Mouse (Mus musculus) B cell, adult 2 months (primary cell): ENCODE data around the gene Stx12.
"Not testable (repeated sequence)": the region's sequence is repeated elsewhere in the genome, so short reads cannot be mapped to it uniquely, and the experiment has no call there.

ENCODE experiments used
- DNase-seq, 2 experiments: peaks; one replicate each; pipeline ENCODE4 v3.0.0; 2022

Gene Stx12

DNA sequence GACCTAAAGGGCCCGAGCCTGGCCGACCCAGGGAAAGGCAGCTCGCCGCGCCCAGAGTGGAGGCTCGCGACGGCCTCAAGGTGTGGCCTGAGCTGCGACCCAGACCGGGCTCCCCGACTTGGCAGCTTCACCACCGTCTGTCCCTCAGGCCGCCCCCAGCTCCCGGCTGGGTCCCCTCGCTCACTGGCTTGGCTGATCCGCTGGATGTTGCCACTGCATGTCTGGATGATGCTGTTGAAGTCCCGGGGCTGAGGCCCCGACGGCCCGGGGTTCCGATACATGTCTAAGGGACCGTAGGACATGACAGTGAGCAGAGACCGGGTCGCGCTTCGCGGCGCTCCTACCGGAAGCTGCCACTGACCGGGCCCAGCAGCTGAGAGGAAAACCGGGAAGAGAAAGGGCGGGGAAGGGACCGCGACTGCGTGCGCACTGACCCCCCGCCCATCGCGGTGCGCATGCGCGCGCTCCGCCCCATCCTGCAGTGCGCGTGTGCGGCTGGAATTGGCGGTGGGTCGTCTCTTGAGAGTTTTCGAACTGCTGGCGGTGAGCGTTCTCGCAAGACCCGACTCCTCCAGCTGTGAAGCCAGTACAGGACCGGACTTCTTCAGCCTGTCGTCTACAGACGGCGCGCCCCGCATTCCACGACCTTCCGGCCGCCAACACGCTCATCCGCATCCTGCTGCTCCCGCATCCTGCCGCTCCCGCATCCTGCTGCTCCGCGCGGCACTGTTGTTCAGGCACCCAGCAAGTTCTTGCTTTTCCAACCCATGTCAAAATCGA is at the start of gene Stx12:
TSS of gene Stx12 (minus strand) at position 446 of the 780 bp plus-strand sequence.
- DNase-seq = peak; percentile 81 to 85

DNA sequence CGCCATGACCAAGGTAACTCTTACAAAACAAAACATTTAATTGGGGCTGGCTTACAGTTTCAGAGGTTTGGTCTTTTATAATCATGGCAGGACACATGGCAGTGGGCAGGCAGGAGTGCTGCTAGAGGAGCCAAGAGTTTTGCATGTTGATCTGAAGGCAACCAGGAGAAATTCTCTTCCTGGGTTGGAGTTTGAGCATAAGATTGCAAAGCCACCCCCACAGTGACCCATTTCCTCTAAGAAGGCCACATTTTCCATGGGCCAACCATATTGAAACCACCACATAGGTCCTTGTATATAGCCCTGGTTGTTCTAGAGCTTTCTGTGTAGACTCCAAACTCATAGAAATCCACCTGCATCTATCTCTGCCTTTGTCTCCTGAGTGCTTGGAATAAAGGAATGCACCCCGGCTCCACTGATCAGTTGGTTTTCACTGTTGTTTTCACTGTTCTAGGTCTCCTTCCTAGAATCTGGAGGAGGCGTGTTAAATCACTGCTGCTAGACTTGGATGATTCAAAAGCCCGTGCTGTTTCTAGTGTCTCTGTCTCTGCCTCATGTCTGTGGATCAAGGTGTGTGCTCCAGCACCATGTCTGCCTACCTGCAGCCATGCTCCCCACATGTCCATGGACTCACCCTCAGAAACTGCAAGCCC is 48.6 kb upstream of the Stx12 start:
- no peak for DNase-seq

DNA sequence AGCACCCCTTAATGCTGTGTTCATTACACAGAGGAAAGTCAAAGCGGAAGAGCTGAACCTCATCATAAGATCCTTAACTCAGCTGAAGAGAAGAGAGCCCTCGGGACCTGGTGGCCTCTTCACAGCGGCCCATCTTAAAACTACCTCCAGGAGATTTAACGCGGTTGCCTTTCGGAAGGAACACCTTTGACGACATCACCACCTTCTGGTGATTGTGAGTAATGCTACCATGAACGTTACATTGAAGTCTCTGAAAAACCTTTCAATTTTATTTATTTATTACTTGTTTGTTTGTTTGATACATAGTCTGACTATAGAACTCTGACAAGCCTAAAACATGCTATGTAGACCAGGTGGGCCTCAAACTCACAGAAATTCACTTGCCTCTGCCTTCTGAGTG is 46.5 kb upstream of the Stx12 start:
- DNase-seq = peak; percentile 75 to 78

DNA sequence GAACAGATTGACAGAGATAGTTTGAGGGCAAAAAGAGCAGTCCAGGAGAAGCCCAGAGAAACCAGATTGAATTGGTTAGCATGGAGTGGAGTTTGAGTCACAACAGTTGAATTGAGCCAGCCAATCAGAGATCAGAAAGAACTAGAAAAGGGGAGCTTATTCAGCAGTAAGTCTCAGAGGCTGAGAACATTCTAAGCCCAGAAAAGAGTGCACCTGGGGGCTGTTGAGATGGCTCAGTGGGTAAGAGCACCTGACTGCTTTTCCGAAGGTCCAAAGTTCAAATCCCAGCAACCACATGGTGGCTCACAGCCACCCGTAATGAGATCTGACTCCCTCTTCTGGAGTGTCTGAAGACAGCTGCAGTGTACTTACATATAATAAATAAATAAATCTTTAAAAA is 42.2 kb upstream of the Stx12 start:
- DNase-seq = not testable (repeated sequence)

DNA sequence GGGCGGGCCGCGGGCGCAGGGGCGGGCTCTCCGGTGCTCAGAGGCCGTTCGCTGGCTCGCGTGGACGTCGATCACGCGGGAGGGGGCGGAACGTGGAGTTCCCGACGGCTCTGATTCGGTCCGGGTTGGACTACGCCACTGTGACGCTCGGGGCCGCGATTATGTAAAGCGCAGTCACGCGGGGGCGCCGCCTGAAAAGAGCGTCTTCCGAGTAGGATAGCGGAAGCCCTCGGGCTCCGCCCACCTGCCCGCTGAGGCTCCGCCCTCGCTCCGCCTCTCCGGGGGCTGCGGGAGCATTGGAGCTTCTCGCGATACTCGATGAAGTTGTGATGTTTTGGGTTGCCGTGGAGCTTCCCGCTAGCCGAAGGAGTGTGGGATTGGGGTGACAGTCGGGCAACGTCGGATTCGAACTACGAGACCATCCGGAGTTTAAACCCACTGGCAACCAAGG is 38.3 kb upstream of the Stx12 start, which contains the start of gene Fam76a:
TSS of gene Fam76a (minus strand) at position 1 of the 451 bp plus-strand sequence.
- peak; percentile 100 for DNase-seq

DNA sequence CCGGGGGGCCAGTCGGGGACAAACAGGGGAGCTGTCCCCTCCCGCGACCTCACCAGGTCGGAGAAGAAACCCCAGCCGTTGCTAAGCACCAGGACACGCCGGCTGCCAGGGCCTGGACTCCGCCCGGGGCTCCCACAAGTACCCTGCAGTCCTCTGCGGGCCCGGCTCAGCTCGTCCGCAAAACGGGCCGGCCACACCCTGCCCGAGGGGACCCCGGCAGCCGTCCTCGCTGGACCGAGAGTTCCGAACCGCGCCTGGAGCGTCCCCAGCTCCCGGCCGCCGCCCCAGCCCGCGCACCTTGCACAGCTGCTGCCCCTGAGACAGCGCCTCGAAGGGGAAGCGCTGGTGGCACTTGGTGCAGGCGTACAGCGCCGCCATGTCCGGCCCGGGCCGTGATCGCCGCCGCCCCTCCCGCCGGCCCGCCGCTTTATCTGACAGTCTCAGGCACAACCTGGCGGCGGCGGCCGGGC is 37.8 kb upstream of the Stx12 start:
- DNase-seq = no peak

DNA sequence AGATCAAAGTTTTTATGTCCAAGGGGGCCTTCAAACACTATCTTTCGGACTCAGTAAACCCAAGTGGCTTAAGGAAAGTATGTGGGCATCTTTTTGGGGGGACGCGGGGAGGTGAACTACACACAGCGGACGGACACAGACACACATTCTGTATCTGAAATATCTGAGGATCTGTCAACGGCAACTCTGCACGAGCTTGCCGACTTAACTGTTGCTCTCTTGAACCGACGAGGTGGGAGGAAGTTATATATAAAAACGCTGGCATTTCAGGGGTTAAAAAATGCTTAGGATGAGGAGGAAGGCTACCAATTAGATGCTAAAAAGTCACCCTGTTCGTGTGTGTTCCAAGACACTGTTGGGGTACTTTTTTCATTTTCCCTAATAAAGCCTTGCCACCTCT is 37.2 kb upstream of the Stx12 start:
- DNase-seq = no peak

DNA sequence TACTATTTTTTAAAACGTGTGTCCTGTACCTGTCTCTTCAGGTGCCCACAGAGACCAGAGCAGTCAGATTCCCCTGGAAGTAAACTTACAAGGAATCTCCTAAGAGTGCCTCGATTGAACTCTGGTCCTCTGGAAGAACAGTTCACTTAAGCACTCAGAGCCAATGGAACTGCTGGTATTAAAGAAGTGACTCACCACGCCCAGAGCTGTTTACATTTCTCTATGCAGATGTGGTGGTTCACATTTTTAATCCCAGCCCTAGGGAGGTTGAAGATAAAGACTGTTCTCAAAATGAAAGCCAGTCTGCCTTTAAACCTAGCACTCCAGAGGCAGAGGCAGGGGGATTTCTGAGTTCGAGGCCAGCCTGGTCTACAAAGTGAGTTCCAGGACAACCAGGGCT is 35.9 kb upstream of the Stx12 start:
- no peak for DNase-seq

DNA sequence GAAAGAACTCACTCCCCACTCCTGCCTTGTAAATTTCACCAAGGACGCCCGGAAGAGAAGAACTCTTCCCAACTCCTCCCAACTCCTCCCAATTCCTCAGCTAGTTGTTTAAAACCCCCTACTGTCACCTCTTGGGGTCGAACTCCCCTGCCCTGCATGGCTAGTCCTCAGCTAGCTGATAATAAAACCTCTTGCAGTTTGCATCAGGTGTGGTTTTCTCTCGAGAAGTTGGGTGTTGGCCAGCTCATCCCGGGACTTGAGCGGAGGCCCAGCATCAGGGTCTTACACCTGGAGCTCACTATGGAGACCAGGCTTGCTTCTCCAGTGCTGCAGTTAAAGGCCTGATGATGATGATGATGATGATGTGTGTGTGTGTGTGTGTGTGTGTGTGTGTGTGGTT is 34.2 kb upstream of the Stx12 start:
- DNase-seq = not testable (repeated sequence)

DNA sequence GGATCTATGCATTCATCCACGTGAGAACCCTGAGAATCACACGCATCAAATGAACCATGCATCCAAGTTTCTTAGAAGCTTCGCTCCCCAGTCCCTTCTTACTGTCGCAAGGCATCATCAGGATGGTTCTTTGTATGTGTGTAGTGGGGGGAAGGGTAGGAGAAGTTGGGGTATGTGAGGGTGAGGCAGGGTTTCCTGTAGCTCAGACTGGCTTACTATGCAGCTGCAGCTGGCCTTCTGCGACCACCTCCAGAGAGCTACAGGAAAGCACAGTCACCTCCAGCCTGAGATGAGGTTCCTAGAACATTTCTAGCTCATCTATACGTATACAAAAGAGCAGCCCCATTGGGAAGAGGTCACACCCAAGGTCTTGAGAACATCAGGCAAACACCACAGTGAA is 27.8 kb upstream of the Stx12 start:
- DNase-seq = no peak

DNA sequence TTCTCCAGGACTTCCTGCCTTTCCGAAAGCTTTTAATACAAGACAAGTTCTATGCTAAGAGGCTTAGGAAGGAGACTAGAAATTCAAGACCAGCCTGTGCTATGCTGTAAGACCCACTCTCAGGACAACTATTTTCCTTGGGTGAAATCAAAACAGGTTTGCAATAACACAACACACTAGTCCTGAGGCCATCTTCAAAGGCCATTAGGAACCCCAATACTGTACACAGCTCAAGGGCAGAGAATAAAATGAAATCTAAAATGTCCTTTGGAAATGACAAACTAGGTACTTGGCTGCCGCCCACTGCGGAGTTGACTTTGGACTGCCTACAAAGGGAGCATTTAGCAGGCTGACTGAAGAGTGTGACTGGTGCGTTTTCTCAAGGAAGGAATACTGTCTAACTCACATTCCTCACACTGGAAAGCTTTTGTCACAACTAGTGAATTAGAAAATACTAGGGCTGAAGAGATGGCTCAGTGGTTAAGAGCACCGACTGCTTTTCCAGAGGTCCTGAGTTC is 21.6 kb upstream of the Stx12 start:
- no peak for DNase-seq

DNA sequence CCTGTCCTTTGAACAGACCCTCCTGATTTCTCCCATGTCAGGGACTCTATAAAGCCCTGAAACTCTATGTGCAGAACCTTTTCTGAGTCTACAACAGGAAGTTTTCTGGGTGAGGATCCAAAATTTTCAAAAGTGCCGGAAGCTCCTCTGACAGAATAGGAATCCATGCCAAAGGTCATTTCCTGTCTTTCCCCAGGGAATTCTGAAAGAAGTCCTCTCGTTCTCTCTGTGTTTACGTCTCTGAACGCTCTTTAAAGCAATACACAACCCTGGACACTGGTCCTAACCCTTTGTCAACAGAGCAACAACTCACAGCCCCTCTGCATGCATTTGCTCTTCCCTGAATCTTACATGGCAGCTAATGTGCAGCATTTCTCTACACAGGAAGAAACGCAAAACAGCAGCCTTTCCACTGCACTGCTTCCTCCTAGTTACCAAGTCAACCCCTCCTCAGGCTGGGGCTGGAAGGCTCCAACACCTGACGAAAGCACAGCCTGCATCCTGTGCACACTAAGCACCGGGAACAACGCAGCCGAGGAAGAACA is 20.5 kb upstream of the Stx12 start:
- DNase-seq = no peak

DNA sequence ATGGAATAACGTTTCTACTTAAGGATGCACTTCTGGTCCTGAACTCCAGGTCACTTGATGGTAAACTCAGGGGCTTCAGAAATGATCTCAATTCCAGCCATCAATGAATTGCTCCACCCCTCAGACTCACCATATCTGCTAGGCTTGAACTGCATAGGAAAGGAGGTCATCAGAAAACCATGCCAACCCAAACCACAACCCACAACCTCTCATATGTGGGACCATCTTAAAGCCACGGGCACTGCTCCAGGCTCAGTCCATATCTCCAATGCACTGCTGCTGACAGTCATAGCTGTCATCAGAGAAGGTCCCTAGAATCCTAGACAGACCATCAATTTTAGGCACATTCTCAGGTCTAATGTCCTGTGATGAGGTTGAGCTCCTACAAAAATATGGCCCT is 19.8 kb upstream of the Stx12 start:
- DNase-seq = no peak

DNA sequence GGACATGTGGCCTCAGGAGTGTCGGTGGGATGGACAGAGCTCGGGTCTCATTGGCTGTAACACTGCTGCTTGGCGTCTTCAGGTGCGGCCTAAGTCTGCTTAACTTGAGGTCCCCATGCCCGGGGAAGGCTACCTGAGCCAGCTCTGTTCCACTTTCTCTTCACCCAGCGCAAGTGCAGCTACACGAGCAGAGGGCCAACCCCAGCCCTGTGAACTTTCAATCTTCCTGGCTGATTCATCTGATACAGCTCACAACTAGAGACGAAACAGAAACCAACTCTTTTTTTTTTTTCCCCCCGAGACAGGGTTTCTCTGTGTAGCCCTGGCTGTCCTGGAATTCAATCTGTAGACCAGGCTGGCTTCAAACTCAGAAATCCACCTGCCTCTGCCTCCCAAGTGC is 13.9 kb upstream of the Stx12 start:
- no peak for DNase-seq

DNA sequence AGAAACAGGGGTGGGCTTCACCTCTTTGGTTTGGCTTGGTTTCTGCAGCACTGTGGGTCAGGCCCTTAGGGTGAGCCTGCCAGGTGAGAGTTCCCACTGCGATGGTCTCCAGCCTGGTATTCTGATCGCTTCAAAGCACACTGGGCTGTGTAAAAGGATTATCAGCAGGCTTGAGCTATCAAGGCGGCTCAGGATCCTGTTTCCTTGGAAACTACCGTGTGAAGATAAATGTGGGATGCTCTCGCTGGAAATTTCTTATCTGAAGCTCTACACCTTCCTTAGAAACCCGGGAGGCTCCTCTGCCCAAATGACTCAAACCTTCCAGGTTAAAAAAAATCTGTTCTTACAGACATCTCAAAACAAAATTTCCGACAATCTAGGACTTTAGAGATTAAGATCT is 10.1 kb upstream of the Stx12 start:
- no peak for DNase-seq

DNA sequence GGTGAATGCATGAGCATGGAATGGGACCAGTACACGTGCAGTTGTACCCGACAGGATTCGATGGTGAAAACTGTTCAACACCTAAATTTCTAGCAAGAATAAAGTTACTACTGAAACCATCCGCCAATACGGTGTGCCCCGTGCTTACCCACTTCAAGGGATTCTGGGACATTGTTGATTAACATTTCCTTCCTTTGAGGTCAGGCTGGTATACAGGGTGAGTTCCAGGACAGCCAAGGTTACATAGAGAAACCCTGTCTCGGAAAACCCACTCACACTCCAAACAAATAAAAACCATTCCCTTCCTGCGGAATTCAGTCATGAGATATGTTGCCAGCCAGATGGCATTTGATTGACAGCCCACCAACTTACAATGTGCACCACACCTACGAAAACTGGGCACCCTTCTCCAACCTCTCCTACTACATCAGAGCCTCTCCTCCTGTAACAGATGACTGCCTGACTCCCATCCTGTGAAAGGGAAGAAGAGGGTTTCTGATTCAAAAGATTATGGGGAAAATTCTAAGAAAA is 600 bp upstream of the Stx12 start:
- DNase-seq = no peak

DNA sequence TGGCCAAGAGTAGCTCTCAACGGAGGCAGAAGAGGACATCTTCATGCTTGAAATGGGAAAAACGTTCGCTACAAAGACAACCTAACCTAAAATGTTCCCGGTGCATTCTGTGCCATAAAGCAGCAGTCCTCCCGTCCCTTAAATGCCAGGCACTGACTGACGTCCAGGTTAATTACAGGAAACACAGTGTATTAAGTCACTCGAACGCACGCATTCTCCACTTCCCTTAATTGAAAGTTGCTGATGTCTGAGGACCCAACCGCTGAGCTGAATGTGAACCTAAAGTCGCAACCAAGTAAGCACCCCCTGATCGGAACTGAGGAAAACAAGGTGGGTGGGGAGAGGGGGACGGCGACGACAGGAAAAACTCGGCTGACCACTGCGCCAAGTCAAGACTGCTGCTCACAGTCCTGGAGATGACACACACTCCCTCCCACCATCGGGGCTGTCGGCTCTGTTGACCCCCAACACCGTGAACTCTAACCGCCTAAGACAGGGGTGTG is 697 bp downstream of the Stx12 start:
- peak; percentile 66 to 68 for DNase-seq

DNA sequence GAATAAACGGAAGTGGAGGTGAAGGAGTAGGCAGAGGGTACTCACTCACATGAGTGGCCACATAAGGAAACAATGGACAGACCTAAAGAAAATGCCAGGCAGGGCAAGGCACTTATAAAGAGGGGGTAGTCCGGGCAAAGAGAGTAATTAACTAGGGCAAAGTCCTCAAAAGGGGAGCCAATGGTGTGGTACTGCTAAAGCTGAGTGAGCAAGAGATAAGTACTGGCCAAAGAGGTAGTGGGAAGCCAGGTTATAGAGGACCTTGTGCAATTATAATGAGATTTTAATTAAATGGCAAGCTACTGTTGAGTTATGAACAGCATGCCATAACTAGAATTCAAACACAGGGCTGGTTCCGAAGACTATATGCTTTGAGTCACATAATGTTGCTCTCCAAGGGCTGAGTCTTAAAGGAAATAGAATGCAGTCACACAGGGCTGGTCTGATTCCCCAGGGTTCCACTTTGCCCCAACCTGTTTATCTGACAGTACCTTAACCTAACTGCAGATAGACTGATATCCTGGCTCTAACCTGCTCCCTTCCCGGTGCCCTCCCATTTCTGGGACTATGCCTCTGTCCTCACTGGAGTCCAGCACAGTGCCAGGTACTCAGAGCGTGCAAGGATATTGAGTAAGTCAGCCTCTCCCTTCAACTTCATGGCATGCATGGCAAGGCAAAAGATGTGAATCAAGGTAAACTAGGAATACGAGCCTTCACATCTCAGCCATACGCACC is 9.8 kb downstream of the Stx12 start:
- no peak for DNase-seq

DNA sequence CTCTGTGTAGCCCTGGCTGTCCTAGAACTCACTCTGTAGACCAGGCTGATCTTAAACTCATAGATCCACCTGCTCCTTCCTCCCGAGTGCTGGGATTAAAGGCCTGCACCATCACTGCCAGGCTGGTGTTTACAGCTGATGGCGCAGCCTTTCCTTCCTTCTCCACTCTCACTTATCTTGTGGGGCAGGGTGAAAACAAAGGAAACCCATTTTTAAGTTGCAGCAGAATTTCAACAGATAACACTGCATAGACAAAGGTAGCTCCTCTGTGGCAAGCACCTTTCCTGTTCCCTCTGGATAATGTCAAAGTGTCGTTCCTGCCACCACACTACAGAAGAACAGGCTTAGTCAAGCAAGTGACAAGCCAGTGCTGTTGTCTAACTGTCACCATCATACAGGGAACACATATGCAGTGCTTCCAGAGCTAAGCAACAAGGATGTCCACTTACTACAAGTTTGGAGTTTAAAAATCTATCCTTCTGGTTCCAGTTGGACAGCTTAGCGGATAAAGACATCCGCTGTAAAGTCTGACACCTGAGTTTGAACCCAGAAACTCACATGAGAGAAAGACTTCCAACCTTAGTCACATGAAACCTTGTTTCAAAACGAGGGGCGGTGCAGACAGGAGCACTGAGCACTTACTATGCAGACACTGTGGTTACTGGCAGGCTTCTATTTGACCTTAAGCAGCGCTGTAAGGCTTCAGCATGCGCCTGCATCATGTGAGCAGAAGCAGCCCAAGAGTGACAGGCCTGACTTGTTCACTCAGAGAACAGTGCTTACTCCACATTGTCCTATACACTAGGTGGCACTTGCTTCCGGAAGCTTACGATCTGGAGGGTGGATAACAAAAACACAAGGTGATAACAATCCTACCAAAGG is 10.6 kb downstream of the Stx12 start:
- no peak for DNase-seq

DNA sequence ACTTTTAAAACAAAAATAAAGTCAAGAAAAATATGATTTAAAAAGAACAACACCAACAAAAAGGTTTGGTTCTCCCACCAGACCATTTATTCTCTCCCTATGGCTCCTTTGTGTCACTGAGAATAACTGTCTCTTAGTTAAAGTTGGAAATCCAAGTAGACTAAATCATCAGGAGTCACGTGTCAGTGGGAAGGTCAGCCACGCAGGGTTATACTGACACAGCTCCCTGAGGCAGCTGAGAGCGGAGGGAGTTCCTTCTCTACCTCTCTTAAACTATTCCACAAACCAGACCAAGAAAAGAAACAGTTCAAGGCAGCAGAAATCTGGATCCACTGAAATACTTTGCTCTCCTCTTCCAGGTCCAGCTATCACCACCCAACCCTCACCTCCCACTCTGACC is 13.2 kb downstream of the Stx12 start:
- DNase-seq = no peak

DNA sequence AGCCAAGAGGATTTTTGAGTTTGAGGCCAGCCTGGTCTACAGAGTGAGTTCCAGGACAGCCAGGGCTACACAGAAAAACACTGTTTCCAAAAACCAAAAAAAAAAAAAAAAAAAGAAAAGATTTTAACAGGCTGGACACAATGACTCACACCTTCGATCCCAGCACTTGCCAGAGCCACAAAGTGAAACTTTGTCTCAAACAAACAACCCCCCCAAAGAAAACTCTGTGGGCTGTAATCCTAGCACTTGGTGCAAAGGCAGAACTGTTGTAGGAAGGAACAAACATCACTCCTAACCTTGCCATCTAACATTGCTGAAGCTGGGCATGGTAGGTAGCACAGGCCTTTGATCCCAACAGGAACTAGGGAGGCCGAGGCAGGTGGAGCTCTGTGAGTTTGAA is 19.5 kb downstream of the Stx12 start:
- no peak for DNase-seq

DNA sequence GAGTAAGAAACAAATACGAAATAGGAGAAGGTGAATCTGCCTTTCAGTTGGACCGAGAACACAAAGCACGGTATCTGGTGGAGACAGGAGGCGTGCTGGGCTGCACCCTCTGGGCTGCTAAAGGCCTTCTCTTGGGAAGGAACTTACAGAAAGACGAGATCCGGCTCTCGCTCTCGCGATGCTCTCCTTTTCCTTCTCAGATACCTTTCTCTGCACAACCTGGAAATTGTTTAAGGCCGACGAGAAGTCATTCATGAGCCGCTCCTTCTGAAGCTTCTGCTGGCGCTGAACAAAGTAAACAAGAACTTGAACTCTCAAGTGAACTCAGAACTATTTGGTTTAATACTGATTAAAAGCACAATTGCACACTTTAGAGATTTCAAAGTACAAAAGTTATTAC is 21.3 kb downstream of the Stx12 start:
- no peak for DNase-seq
